Mouse (Mus musculus) adrenal gland, postnatal 14 days (tissue): ENCODE data around the gene 4930426L09Rik. TPM values are rescaled to one million over a fixed set of nuclear protein-coding genes. Genes with fewer than 3 reads are reported as not detected.
A peak's percentile ranks its signal among the peaks of the same experiment; 100 is the strongest.

ENCODE experiments used
- DNase-seq: peaks from one replicate; pipeline ENCODE4 v3.0.0; 2021; ENCODE audit warnings: mixed read lengths
- long read RNA-seq, 2 experiments: library from polyadenylated mRNA; stranded (forward); transcript quantifications; one replicate each; pipeline ENCODE4 v2.0.0; 2021
- total RNA-seq: library from RNA; stranded (reverse); gene quantifications from 2 replicates; pipeline ENCODE4 v1.2.3, GENCODE M21; 2021

4930426L09Rik gene
- total RNA-seq, result 0.22 and 0.83 TPM in 2 replicates
- long read RNA-seq, experiment 1, result 0 reads
- long read RNA-seq, experiment 2, result 0 reads

DNA sequence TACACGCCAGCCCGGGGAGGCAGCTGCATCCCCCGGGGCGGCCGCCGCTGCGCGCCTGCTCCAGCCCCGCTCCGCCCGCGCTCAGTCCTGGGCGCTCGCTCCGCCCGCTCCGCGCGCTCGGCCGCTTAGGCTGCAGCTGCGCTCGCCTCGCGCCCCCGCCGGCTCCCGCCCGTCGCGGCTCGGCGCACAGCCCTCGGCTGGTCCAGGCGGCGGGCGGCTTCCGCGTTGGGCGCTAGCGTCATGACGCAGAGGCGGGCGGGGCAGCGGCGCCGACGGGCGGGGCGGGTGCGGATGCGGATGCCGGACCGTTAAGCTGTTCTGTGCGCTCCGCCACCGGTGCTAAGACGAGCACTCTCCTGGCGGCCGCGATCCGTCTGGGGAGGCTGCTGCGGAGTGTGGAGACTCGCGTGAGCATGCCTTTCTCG, at the start of gene 4930426L09Rik, which contains the start of gene Pip4k2a:
Gene 4930426L09Rik (plus strand): TSS at position 290 of the 425 bp plus-strand sequence.
Gene Pip4k2a (minus strand): TSS at position 73 of the 425 bp plus-strand sequence.
- peak; percentile 96 for DNase-seq

DNA sequence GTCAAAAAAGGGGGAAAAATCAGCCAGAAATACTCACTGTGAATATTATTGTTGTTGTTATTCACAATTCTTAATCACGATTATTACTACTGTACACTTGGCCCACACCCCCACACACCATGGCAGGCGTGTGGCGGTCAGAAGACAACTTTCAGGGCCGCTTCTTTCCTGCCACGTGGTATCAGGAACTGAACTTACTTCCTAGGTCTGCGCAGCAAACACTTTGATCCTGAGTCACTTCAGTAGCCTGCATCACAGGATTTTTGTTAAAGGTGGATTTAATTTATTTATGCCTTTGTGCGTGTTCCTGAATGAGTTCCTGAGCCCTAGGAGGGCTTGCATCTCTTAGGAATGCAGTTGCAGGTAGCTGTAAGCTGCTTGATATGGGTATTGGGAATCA, 49.4 kb upstream of the 4930426L09Rik start:
- no peak for DNase-seq

DNA sequence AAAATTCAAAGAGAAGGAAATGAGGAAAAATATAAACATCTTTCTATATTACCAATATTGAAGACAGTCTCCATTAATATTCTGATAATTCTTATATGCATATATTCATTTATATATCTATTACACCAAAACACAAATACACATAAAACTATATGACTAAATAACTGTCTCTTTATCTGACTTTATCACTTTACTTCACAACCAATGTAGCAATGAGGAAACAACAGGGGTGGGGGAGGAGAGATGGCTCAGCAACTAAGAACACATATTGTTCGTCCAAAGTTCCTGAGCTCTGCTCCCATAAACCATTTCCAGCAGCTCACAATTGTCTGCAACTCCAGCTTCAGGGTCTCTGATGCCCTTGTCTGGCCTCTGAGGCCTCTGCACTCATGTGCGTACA, 47.4 kb upstream of the 4930426L09Rik start:
- no peak for DNase-seq

DNA sequence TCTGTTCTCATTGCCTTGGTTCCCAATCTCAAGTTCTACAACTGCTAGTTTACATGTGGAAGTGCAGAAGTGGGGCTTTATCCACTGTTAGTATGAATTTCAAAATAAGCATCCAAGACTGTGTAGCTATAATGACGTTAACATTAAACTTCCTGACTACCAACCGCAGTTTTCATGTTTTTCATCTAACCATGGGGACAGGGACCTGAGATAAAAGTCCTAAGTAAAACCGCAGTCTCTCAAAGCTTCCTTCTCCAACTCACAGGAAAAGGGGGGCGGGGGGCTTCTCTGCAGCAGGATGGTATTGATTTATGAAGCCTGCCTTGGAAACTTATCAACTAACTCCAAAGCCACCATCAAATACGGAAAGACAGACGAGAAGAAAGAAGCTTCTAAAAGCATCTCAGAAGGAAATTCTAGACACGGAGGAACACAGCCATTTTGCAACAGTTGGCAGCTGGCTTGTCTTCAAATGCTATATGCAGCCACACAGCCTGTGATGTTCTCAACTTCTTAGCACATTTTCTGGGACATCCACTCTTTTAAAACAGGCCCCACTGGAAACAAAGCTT, 46.0 kb upstream of the 4930426L09Rik start:
- DNase-seq, result no peak

DNA sequence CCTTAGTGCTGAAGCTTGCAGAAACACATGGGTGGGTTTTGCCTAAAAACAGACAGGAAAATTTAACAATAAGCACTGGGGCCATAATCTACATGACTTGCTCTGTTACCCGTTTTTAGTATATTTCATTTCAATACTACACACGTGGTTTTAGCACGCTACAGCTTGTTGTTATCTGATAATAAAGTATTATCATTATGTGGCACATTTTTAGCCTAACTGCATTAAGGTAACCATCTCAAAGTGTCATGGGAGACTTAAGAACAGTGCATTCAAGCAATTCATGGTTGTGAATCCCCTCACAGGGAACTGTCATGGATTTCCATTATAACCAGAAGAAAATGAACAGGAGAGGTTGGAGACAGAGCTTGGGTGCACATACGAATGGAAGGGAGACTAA, 43.7 kb upstream of the 4930426L09Rik start:
- no peak for DNase-seq

DNA sequence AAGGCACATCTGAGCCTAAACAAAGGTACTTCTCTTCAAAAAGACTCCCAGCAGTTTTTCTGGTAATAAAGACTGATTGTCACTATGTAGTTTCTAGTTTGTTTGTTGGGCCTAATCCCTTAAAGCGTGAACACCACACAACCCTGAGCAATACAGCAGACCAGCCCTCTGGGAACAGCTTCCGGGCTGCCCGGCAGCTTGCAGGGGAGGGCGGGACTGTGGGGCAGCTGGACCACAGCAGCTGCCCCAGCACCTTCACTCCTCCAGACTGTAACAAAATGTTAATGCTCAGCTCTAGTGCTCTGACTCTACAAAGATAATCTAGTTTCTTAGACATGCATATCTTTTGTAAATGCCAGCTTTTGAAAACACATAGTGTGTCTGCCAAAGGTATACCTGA, 43.1 kb upstream of the 4930426L09Rik start:
- no peak for DNase-seq

DNA sequence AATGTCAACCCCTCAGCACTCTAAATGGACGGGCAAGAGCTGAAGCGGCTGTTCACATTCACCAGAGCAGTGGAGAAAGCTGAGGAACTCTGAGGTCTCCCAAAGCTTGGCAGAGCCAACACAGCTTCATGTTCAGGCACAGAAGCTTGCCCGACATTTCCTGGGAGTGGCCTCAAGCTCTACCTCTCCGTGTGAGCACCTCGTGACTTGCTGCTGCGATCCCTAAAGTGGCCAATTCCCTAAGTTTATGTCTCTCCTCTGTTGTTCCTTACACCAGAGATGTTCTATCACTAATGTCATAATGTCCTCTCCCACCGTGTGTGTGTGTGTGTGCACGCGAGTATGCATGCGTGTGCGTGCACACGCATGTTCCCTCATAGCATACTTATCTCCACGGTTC, 42.5 kb upstream of the 4930426L09Rik start:
- no peak for DNase-seq

DNA sequence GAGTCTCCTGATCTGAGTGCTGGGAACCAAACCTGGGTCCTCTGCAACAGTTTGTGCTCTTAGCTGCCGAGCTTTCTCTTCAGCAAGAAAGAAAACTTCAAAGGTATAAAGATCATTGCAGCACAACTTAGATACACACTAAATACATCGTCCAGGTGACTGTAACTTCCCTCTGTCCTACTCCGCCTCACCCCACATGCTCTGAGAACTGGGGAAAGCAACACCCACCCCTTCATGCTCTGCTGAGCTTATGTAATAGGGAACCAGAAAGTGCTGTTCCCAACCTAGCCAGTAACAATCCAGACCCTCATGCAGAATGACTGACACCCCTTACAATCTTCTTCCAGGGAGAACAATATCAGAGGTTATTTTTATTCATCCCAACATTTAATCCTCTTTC, 41.7 kb upstream of the 4930426L09Rik start:
- DNase-seq, result no peak

DNA sequence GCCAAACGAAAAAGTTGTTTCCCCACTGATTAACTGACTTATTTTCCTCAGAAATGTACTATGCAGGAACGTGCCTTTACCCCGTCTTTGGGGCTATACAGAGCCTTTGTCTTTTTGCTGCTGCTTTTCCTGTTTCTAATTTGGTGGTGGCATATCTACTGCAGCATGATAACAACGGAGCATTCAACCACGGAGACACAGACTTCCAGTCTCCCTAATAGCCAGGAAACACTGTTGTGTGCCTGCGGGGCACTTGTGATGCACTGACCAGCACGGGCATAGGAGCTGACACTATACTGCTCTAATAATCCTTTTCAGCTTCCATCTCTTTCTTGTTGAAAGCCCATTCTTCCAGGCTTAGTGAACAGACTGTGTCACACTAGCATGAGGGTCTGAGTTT, 41.2 kb upstream of the 4930426L09Rik start:
- DNase-seq, result no peak

DNA sequence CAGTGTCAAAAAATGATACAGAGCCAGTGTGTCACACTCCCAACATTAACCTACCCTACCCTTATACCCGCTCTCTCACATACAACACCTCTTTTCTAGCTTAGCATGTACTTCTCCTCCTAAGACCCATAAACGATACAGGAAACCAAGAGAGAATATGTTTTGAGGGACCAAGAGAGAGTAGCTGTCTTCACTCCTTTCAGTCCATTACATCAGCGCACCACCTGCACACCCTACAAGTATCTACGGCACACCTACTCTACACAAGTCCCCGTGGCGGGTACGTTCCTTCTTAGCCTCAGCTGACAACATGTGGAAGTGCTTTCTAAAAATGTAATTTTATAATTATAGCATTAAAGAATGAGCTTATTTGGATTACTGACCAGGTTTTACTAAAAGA, 40.7 kb upstream of the 4930426L09Rik start:
- no peak for DNase-seq

DNA sequence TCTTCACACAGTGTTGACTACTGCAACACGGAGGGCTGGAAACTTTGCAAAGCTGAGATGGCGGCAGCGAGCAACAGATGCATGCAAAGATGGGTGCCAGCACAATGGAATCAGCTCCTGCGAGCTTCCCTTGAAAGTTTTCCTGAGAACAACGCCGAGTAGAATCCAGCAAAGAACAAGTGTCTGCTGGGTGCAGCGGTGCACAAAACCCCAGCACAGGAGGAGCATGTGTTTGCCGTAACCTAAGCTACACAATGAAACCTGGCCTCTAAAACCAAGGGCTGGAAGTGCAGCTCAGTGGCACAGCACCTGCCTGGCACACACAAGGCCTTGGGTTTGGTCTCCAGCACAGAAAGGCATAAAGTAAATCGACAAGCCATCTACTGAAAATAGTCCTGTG, 40.1 kb upstream of the 4930426L09Rik start:
- DNase-seq, result no peak

DNA sequence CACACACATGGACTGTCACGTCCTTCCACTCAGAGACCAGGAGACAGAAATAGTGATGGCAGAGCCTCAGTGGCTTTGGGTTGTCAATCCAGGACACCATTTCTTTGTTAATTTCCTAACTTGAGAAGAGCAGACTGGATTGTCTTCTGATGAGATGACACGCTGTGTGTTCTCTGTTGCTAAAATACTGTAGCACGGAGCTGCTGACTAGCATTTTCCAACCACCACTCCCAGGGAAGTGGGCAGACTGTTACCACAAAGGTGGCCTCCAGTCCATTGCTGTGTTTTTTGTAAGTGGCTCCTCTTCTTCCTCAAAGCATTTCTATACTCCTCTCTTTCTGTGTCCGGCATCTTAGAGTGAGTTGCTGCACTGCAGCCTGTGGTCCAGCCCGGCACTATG, 39.6 kb upstream of the 4930426L09Rik start:
- DNase-seq, result no peak

DNA sequence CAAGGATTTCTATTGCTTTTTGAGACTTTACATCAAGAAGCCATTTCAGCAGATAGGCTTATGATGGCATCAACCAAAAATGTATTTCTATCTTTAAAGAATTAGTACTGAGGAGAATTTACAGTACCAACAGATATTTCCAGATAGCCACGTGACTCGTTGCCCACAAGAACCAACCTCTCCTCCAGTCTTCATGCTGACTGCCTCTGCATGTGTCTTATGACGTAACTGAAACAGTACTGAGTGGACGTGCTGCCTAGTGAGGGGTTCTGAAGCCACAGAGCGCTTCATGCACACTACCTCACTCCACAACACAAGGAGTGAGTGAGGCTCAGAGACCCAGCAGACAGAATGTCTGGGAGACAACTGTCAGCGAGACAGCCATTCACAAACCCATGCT, 39.1 kb upstream of the 4930426L09Rik start:
- DNase-seq, result no peak

DNA sequence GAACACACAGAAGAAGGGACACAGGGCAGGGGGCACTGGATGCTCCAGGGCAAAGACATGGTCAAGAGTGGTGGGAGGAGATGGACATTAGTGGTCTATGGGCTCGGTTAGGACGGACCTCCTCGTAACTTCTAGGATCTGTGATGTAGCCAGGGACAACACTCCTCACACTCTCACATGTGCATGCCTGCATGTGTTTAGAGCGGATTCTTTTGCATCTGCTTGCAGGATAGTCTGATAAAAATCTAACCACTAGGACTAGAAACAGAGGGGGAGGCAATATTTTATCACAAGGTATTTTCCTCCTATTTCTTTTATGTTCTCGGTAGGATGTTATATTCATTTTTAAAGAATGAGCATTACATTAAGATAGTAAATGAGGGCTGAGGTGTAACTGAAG, 38.6 kb upstream of the 4930426L09Rik start:
- no peak for DNase-seq

DNA sequence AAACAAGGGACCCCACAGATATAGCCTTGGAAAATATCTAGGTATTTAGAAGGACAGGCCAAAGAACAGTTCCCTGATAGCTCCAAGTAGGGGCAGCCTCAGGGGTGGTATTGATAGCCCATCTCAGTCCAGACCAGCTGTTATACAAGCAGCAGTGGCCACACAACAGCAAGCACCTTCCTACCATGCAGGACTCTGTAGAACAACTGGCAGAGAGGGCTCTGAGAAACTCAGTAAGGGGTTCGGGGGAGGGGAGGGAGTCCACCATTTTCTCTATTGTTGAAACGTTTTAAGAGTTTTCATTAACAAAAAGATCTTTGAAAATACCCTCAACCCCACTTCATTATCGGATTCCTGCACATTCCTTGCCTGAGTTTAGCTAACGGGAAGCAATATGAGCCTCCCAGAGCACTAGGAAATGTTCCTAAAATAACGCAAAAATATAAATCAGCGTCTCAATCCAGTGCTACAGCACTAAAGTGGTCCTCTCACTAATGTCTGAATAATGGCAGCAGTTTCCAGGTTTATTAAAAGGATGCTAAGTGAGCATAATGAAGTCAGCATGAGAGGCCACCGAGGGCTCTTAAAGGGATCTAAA, 37.7 kb upstream of the 4930426L09Rik start:
- DNase-seq, result no peak

DNA sequence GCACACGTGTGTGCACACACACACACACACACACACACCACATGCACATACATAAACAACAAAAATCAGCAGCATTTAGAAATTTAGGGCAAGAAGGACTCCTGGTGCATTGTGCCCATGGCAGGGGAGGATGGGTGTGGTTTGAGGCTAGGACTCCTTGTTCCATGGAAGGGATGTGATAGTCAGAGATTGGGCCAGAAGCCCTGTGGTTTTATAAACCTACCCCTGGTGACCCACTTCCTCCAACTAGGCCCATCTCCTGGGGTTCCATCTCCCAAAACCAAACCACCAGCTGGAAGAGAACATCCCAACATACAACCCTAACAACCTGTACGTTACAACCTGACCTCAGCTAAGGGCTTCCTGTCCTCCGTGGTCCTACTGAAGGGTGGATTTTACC, 35.6 kb upstream of the 4930426L09Rik start:
- no peak for DNase-seq

DNA sequence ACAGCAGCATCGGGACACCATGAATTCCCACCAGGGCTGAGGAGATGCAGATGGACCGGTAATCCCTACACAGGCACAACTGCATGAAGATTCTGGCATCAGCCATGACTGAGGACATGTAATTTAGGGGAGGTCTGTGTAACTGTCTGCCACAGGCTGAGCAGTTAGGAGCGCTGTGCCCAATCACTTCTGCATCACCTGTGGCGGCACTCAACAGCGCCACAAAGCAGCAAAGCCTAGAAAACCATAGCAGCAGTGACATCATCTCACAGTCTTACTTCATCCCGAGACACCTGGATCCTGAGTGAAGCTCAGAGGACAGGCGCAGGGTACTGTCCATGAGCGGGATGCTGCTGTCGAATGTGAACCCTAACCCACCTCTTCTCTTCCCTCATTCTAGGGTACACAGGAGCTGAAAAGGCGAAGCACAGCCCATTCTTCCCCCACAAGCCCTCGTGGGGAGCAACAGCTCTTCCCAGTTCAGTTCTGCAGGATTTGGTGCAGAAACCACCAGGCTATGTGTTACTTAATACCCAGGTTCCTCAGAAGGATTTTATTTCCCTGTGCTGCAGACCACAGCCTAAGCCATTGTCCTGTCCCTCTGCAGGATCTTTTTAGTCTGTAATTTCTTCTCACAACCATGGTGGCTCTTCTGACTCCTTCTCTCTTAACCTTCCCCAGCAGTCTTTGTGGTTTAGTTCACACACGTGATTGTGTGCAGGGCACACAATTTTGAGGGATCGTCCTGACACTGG, 34.7 kb upstream of the 4930426L09Rik start:
- DNase-seq, result no peak

DNA sequence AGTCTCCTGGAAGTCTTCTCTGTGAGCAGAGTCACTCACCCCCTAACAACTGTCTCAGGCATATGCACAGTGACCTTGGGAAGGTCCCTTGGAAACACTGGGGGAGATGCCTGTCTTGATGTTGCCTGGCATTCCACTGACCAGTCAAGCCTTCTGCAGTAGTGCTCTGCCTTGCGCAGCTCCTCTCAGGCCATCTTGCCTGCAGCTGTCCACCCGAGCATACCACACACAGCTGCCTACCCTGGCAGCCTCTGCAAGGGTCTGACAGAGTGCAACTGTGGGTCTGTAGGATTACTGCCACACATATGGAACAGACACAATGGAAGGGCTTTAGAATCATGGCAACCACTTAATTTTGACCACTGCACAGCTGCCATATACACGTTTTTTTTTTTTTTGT, 33.0 kb upstream of the 4930426L09Rik start:
- DNase-seq, result no peak

DNA sequence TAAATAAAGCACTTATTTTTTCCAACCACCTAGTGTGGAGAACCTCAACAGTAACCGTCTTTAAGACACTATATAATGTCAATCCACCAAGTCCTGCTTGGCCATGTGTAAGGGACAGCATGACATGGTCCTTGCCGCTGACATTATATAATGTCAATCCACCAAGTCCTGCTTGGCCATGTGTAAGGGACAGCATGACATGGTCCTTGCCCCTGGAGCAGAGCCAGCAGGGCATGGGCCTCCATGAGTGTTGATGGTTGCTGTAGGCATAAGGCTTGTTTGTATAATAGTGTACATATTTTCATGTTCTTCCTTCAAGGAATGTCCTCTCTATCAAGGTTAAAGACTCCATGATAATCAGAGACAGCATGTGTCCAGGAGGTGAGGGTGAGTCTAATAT, 32.2 kb upstream of the 4930426L09Rik start:
- no peak for DNase-seq

DNA sequence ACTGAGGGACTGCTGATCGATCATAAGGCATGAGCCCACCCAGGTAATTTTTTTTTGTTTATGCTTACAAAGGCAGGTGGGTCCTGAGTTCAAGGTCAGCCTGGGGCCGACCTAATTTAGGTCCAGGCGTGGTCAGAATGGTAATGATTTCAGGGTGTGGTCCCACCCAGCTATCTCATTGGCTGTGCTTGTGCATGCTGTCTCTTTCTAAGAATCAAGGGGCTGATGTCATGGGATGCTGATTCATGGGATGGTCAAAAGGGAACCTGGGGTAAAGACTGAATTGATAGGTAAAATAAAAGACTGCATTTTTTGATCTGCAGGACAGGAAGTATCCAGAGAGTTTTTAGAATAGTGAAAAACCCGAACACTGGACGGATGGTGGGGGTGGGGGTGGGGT, 31.6 kb upstream of the 4930426L09Rik start:
- DNase-seq, result no peak

DNA sequence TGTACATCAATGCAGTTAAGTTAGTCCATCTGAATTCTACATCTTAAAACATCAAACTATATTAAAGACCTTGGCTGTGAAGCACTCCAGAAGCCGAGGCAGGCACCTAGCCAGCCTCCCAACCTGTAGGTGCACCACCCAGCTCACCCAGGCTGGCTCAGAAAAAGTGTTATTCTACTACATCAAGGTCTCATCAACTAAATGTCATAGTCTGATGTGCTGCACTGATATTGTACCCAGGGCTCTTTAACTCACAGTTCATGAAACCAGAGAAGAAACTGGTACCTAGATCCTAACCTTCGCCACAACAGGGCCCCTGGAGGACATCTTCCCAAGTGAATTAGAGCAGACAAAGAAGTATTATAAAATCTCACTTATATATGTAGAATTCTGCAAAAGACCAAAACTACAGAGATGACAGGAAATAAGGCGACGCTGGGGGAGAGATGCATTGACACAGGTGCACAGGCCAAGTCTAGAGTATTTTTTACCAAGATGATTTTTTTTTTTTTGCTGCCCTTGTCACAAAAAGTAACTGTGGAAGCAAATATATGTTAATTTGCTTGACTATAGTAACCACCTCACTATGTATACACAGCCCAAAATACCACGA, 30.6 kb upstream of the 4930426L09Rik start:
- DNase-seq, result no peak

DNA sequence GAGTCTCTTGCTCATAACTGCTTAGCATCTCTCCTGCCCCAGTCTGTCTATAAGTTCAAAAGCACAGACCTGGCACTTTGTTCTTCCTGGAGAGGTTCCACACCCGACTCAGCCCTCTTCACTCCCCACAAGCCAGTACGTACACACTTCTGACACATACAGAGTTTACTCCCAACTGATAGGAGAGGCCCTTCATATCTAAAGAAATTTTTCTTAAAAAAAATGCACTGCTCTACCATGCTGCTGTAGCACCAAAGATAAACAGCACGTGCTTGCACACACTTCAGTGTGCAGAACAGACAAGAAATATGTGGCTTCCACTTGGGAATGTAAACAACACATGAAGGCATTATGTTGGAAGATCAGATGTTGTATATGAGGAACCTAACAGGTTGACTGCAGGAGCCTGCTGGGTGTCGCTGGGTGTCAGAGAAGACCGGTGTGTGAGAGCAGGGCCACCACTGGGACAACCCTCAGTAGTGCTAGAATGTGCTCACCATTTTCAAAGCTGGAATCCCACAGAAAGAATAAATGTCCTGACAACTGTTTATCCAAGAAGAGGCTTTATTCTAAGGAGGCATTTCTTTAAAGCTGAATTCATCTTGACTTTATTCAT, 29.0 kb upstream of the 4930426L09Rik start:
- DNase-seq, result no peak

DNA sequence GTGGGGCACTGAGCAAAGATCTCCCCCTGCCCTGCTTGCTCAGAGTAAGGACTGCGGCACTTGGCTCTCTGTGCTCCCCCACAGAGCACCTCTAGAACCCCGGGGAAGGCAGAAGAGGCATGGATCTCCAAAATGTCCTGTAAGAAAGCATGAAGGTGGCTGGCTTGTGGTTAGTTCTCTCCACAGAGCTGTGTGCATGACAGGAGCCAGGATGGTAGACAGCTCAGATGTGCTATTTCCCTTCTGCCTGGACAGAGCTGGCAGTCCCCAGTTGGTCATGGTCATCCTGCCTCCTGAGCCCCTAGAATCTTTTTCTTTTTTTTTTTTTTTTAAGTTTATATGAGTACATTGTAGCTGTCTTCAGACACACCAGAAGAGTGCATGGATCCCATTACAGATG, 27.7 kb upstream of the 4930426L09Rik start:
- no peak for DNase-seq
